Mouse (Mus musculus): ENCODE results near the gene Vps37b. TPM values are rescaled to one million over a fixed set of nuclear protein-coding genes. Genes with fewer than 3 reads are reported as not detected.

Vps37b gene
- polyA plus RNA-seq, 1 experiment from 2014 or later: 39.6 TPM

DNA sequence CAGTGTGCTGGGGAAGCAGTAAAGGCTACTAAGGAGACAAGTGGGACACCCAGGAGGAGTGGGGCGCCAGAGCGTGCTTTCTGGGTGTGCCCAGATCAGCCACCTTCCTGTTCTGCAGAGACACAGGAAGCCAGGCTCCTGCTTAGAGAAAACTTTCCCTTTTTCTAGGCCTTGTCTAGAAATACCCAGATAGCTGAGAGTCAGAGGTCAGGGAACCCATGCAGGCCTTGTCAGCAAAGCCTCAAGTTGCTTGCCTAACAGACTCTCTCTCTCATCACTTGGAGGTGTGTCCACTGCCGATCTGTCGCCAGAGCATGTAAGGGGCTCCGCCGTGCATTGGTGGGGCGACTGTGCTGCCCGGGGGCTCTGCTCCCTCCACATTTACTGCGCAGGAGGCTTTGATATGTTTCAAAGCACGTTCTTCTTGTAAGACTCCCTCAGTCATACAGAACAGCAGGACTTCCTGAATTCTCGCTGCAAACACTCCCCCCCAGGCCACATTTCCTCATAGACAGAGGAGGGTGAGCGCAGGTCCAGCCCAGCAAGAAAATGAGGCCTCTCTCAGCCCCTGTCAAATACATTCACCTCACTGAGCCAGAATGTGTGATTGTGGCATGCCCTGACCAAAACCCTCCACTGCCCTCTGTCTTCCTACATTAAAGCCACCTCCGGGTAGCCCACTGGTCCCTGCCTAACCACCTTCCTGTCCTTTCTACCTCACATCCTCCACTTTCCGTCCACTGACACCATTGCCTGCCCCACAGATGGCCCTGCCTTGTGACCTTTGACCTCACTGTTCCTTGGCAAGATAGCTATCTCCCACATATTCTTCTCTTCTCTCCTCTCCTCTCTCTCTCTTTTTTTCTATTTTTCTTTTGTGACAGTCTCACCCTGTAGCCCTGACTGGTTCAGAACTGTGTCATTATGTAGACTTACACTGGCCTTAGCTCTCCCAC is 18.3 kb upstream of the Vps37b start:
- Histone ChIP-seq H3K9ac (ENCODE audit: low read length) (peak overlapping the region; percentile 49), H3K4me1 (ENCODE audit: control insufficient read depth, insufficient read depth, low read length) (peaks cover 34% of the 10 kb centered on the region), H3K4me2 (ENCODE audit: low read depth, low read length) (peak overlapping the region; percentile 24; the same call in 1 of the 2 replicates), H3K27me3 (ENCODE audit: control insufficient read depth, insufficient read depth, low read length) (no peaks in the 10 kb centered on the region), H3K27ac (ENCODE audit: low read length) (peak overlapping the region; percentile 92), H3K9me3 (replicated peaks; ENCODE audit: control insufficient read depth, low read length) (no peaks in the 10 kb centered on the region), H3K4me3 (replicated peaks; ENCODE audit: low read length) (no peak overlapping the region), H3K36me3 (ENCODE audit: control insufficient read depth, insufficient read depth, low read length) (no peaks in the 10 kb centered on the region)
- WGBS: 41% methylated on average over 14 of the region's 14 CpGs
- no peak for ATAC-seq (ENCODE audit: insufficient read depth, low FRiP score)

DNA sequence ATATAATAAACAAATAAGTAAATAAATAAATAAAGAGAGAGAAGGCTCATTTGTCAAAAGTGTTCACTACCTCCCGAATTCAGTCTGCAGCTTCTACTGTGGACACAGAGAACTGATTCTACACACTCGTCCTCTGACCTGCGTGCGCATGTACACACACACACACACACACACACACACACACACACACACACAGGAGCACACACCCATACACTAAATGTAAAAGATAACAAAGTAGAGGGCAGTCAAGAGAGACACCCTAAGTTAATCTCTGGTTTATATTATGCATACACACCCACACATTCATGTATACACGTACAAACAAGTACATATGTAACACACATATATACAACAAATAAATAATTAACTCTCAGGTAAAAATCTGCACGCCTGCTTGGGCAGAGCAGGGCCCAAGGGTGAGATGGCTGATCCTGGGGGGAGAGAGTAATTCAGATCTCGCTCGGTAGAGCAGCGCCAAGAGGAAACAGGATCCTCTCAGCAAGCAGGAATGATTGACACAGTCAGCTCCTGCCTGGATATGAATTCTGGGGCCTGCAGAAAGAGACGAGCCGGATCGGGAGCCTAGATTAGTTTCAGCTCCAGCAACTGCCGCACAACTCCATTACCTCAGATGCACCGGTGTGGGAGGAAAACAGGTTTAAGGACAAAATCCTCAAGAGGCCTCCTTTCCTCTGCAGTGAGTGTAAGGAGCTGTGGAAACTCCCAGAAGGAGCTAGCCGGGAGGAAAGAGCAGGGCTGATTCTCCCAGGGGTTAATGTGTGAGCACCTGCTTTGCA is 17.4 kb upstream of the Vps37b start:
- ATAC-seq (ENCODE audit: insufficient read depth, low FRiP score): no peak
- no peaks in the 10 kb centered on the region for H3K9me3 ChIP-seq (replicated peaks; ENCODE audit: control insufficient read depth, low read length)
- peak overlapping the region; percentile 92 for H3K27ac ChIP-seq (ENCODE audit: low read length)
- peaks cover 34% of the 10 kb centered on the region for H3K4me1 ChIP-seq (ENCODE audit: control insufficient read depth, insufficient read depth, low read length)
- H3K9ac ChIP-seq (ENCODE audit: low read length): peak overlapping the region; percentile 49
- H3K4me3 ChIP-seq (replicated peaks; ENCODE audit: low read length): no peak overlapping the region
- H3K36me3 ChIP-seq (ENCODE audit: control insufficient read depth, insufficient read depth, low read length): no peaks in the 10 kb centered on the region
- 60% methylated on average over 15 of the region's 15 CpGs for WGBS
- H3K27me3 ChIP-seq (ENCODE audit: control insufficient read depth, insufficient read depth, low read length): no peaks in the 10 kb centered on the region
- H3K4me2 ChIP-seq (ENCODE audit: low read depth, low read length): peak overlapping the region; percentile 24; the same call in 1 of the 2 replicates

DNA sequence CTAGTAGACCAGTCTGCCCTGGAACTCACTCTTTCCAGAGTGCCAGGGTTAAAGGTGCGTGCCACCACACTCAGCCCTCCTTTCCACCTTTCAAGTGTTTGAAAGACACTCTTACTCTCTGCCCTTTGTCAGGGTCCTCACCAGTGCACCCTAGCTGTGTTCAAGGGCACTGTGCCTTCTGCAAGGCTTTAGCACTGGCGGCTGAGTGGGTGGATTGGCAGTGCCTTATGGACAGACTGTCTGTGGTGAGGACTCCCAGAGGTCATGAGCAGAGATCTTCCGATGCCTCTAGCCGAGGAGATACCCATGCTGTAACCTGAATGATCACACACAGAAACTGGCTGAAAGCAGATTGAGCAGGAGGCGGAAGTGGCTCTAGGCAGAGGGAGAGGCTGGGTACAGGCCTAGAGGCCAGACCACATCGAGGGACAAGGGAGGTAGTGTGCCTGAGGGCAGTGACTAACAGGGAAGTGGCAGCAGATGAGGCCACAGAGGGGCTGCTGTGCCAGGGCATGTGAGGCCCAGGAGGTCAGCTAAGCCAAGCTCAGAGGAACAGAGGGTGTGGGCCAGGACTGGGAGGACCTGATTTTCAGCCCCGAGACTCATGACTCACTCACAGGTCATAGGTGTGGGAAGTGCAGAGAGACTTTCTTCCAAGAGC is 14.8 kb upstream of the Vps37b start:
- Histone ChIP-seq H3K9me3 (replicated peaks; ENCODE audit: control insufficient read depth, low read length) (no peaks in the 10 kb centered on the region), H3K36me3 (ENCODE audit: control insufficient read depth, insufficient read depth, low read length) (no peaks in the 10 kb centered on the region), H3K27me3 (ENCODE audit: control insufficient read depth, insufficient read depth, low read length) (no peaks in the 10 kb centered on the region), H3K9ac (ENCODE audit: low read length) (peak overlapping the region; percentile 58), H3K4me3 (replicated peaks; ENCODE audit: low read length) (no peak overlapping the region), H3K4me1 (ENCODE audit: control insufficient read depth, insufficient read depth, low read length) (peaks cover 43% of the 10 kb centered on the region), H3K27ac (ENCODE audit: low read length) (peak overlapping the region; percentile 98), H3K4me2 (ENCODE audit: low read depth, low read length) (no peak overlapping the region)
- ATAC-seq (ENCODE audit: insufficient read depth, low FRiP score): peak; percentile 88
- 69% methylated on average over 7 of the region's 7 CpGs for WGBS

DNA sequence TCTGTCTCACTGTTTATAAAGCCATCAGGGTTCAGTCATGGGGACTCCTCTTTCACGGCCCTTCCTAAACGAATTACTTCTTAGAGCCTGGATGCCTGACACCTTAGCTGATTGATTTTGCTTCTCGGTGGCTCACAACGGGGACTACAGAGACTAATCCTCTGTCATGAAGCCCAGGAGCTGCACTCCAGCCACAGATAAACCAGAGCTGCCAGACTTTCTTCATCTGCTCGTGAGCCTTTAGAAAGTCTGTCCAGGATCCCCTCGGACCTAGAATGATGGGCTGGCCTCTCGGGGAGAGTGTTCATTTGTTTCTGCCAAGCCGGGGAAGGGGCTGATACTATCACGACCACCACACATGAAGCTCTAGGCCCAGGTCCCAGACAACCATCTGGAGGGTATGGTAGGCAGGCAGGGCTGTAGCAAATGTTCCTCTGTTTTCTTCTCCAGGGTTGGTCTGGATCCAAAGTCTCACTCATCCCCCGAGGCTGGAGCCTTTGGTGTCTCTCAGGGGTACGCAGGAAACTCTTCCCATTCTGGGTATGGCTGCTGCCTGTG is 13.5 kb upstream of the Vps37b start:
- WGBS: 29% methylated on average over 11 of the region's 11 CpGs
- no peak overlapping the region for H3K4me2 ChIP-seq (ENCODE audit: low read depth, low read length)

GRCm38 (mm10) chr5:124043999-124044398 is 11.9 kb upstream of the Vps37b start:
- H3K9ac ChIP-seq (ENCODE audit: low read length): peak overlapping the region; percentile 58; the same call in 1 of the 2 replicates
- WGBS: 90% methylated on average over 5 of the region's 5 CpGs
- H3K4me2 ChIP-seq (ENCODE audit: low read depth, low read length): no peak overlapping the region
- no peaks in the 10 kb centered on the region for H3K27me3 ChIP-seq (ENCODE audit: control insufficient read depth, insufficient read depth, low read length)
- H3K27ac ChIP-seq (ENCODE audit: low read length): peak overlapping the region; percentile 88
- no peak for ATAC-seq (ENCODE audit: insufficient read depth, low FRiP score)
- peaks cover 26% of the 10 kb centered on the region for H3K4me1 ChIP-seq (ENCODE audit: control insufficient read depth, insufficient read depth, low read length)
- H3K9me3 ChIP-seq (replicated peaks; ENCODE audit: control insufficient read depth, low read length): no peaks in the 10 kb centered on the region
- no peak overlapping the region for H3K4me3 ChIP-seq (replicated peaks; ENCODE audit: low read length)
- no peaks in the 10 kb centered on the region for H3K36me3 ChIP-seq (ENCODE audit: control insufficient read depth, insufficient read depth, low read length)

More for the DNA sequence above, 13.5 kb upstream of the Vps37b start:
- Histone ChIP-seq H3K9me3 (replicated peaks; ENCODE audit: control insufficient read depth, low read length) (no peaks in the 10 kb centered on the region), H3K4me1 (ENCODE audit: control insufficient read depth, insufficient read depth, low read length) (peaks cover 38% of the 10 kb centered on the region), H3K4me3 (replicated peaks; ENCODE audit: low read length) (no peak overlapping the region), H3K36me3 (ENCODE audit: control insufficient read depth, insufficient read depth, low read length) (no peaks in the 10 kb centered on the region), H3K27me3 (ENCODE audit: control insufficient read depth, insufficient read depth, low read length) (no peaks in the 10 kb centered on the region), H3K9ac (ENCODE audit: low read length) (0 out of 2 replicates have a peak overlapping the region, but pooled peaks have one; percentile 1), H3K27ac (ENCODE audit: low read length) (peak overlapping the region; percentile 49; the same call in 1 of the 2 replicates)
- ATAC-seq (ENCODE audit: insufficient read depth, low FRiP score): no peak

DNA sequence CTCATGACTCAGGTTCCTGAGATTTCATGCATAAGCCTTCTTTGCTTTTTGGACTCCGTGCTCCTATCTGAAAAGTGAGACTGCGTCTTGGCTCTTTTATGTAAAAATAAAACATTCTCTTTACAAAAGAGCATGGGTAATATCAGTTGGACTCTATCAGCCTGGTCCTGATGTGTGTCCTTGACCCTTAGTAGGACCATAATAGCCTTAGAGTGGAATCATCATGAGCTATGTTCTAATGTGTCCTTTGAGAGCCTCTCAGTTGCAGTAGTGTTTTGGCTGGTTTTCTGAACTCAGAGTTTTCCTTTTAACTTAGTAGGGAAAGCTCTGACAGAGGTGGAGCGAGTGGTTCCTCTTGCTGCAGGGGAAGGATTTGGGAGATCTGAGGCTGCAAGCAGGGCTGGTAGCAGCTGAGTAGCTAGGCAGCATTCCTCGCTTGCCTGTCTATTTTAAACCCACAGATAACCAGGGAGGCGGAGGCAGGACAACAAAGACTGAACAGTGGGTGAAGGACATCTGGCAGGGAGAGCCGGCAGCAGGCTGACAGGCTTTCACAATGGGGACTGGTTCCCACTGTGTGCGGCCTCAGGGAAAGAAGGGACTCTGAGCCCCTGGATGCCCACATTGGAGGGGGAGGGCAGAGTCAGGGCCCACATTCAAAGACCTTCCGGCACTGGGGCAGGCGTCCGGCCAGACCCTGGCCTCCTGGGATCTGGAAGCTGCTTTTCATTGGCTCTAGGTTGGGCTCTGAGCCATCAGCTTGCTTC is 11.3 kb upstream of the Vps37b start:
- peak; percentile 67 for ATAC-seq (ENCODE audit: insufficient read depth, low FRiP score)
- 43% methylated on average over 10 of the region's 10 CpGs for WGBS

DNA sequence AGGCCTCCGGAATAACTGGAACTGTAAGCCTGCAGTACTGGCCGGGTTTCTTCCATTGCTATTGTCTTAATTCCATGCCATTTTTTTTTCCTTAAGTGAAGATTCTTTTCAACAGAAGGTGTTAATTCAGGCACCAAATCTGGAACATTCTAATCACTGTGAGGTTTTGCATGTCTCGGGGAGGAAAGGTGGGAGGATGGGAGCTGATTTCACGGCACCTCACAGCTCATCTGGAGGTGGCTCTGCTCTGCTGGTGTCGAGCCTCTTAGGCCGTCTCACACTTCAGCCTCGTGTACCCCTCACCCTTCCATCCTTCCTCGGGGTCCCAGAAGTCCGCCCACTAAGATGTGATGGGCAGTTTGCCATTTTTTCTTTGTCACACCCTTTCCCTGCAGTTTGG is 9.0 kb upstream of the Vps37b start:
- peaks cover 9% of the 10 kb centered on the region for H3K4me1 ChIP-seq (ENCODE audit: control insufficient read depth, insufficient read depth, low read length)
- no peaks in the 10 kb centered on the region for H3K27me3 ChIP-seq (ENCODE audit: control insufficient read depth, insufficient read depth, low read length)
- H3K4me2 ChIP-seq (ENCODE audit: low read depth, low read length): no peak overlapping the region
- H3K36me3 ChIP-seq (ENCODE audit: control insufficient read depth, insufficient read depth, low read length): no peaks in the 10 kb centered on the region
- no peak overlapping the region for H3K4me3 ChIP-seq (replicated peaks; ENCODE audit: low read length)
- H3K9me3 ChIP-seq (replicated peaks; ENCODE audit: control insufficient read depth, low read length): no peaks in the 10 kb centered on the region
- ATAC-seq (ENCODE audit: insufficient read depth, low FRiP score): no peak
- 64% methylated on average over 9 of the region's 9 CpGs for WGBS
- H3K27ac ChIP-seq (ENCODE audit: low read length): no peak overlapping the region
- no peak overlapping the region for H3K9ac ChIP-seq (ENCODE audit: low read length)

More for the DNA sequence above, 11.3 kb upstream of the Vps37b start:
- Histone ChIP-seq H3K9ac (ENCODE audit: low read length) (peak overlapping the region; percentile 58; the same call in 1 of the 2 replicates), H3K36me3 (ENCODE audit: control insufficient read depth, insufficient read depth, low read length) (no peaks in the 10 kb centered on the region), H3K9me3 (replicated peaks; ENCODE audit: control insufficient read depth, low read length) (no peaks in the 10 kb centered on the region), H3K27ac (ENCODE audit: low read length) (peak overlapping the region; percentile 88), H3K4me1 (ENCODE audit: control insufficient read depth, insufficient read depth, low read length) (peaks cover 26% of the 10 kb centered on the region), H3K4me2 (ENCODE audit: low read depth, low read length) (no peak overlapping the region), H3K27me3 (ENCODE audit: control insufficient read depth, insufficient read depth, low read length) (no peaks in the 10 kb centered on the region), H3K4me3 (replicated peaks; ENCODE audit: low read length) (no peak overlapping the region)

- no peak overlapping the region for H3K9ac ChIP-seq (ENCODE audit: low read length)
- no peak for ATAC-seq (ENCODE audit: insufficient read depth, low FRiP score)
- peaks cover 9% of the 10 kb centered on the region for H3K4me1 ChIP-seq (ENCODE audit: control insufficient read depth, insufficient read depth, low read length)
- WGBS: 81% methylated on average over 6 of the region's 6 CpGs
- no peaks in the 10 kb centered on the region for H3K36me3 ChIP-seq (ENCODE audit: control insufficient read depth, insufficient read depth, low read length)
- no peak overlapping the region for H3K4me3 ChIP-seq (replicated peaks; ENCODE audit: low read length)
- no peaks in the 10 kb centered on the region for H3K9me3 ChIP-seq (replicated peaks; ENCODE audit: control insufficient read depth, low read length)
- no peak overlapping the region for H3K4me2 ChIP-seq (ENCODE audit: low read depth, low read length)
- no peaks in the 10 kb centered on the region for H3K27me3 ChIP-seq (ENCODE audit: control insufficient read depth, insufficient read depth, low read length)
- H3K27ac ChIP-seq (ENCODE audit: low read length): no peak overlapping the region
These were observed 7.5 kb upstream of the Vps37b start for GRCm38 (mm10) chr5:124039602-124040001.
